Mouse (Mus musculus): ENCODE results near the gene Rftn1.

The Rftn1 gene

DNA sequence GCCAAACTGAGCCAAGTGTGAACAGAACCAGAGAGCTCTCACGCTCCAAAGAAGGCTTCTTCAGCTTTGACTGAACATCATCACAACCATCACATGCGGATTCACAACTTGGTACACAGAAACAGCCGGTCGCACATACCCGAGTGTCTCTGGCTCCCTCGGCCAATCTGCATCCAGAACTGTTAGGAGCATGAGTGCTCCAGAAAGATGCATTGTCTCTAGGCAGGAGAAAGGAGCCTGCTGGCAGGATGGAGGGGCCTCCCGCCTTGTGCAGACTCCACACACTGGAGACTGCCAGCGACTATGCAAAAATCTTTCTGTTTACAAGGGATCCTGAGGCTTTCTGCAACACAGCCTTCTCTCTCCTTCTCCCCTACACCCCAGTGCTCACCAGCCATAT, 75.8 kb downstream of the Rftn1 start:
- in situ Hi-C loops (cut with MboI; ENCODE audit: low pct_unique_long_range_greater_than_20kb in 1 of 2, low sequenced_read_pairs in 2 of 2, unreplicated experiment in 1 of 2) = no loop called here

DNA sequence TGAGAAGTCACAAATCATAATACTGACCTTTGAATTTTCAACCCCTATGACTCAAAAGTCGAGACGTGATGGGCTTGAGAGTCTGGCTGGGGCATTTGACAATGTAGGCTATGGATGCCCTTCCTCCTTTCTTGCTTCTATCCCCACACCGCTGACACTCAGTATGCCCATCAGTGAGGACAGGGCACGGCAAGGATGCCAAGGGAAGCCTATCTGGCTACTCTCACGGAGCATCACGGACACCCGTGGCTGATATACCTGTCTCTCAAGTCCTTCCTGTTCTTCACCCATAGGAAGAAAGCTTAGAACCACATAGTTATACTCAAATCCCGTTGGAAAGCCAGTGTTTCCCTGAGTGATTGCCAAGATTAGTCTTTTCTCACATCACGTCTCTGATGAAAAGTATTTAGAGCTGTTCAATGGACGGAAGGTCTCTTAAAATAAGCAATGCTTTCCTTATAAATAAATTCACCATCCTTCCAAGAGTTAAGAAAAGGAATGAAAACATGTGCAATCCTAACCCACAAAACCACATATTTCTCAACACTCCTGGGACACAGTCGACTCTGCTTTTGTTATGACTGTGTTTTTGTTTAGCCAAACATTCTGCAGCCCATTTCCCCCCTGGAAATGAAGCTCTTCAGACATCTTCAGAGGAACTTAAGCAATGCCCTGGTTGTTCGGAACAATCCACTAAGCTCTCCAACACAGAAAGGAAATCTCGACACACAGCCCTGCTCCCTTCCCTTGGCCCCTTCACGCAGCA, 79.6 kb downstream of the Rftn1 start:
- in situ Hi-C loops (cut with MboI; ENCODE audit: low pct_unique_long_range_greater_than_20kb in 1 of 2, low sequenced_read_pairs in 2 of 2, unreplicated experiment in 1 of 2) = no loop called here

DNA sequence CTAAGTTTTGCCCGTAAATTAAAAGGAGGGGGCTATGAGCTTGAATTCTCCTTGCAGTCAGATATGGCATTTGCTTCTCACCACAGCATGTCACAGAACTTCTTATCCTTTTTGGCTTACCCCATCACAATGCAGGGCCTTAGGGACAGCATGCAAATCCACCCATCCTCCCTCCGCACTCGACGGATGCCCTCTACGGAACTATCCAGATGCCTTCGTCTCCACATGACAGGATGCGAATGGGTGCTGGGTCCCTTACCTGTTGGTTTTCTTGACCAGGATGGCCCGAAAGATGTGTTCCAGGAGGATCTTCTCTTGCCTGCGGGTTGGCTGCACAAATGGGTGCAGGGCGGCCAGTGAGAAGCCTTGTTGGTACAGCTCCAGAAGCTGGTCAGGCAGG, 83.7 kb downstream of the Rftn1 start:
- in situ Hi-C loops (cut with MboI; ENCODE audit: low pct_unique_long_range_greater_than_20kb in 1 of 2, low sequenced_read_pairs in 2 of 2, unreplicated experiment in 1 of 2) = no loop called here

DNA sequence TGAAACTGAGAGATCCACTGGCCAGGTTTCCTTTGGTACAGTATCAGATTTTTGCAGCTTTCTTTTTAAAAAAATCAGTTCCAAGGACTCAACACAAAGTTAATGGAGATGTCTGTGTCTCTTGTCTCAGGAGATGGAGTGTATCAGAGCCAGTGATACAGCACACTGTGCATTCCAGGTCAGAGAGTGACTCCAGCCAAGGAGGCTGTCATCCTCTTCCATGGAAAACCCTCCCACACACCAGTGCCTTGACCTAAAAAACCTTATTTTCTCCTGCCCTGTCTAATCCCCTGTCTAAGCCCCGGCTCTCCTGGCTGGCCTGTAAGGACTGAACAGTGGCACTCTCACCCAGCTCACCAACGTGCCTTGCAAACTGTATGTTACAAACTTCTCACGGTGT, 86.3 kb downstream of the Rftn1 start:
- in situ Hi-C loops (cut with MboI; ENCODE audit: low pct_unique_long_range_greater_than_20kb in 1 of 2, low sequenced_read_pairs in 2 of 2, unreplicated experiment in 1 of 2) = no loop called here

DNA sequence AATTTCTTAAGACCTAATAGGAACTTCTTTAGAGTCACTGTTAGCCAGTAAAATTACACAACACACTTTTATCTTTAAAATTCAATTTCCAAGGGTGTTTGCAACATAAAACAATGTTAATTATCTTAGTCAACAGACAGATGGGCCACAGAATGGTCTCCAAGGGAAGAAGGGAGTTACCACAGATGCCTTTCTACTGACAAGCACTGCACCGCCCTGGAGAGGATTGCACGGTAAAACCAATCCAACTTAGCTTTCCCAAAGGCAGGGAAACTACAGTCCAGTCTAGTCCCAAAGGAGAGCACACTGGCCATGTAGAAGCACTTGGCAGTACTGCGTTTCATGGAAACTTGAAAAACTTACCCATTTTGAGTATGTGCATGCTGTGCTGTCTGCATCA, 89.1 kb downstream of the Rftn1 start:
- in situ Hi-C loops (cut with MboI; ENCODE audit: low pct_unique_long_range_greater_than_20kb in 1 of 2, low sequenced_read_pairs in 2 of 2, unreplicated experiment in 1 of 2) = no loop called here

DNA sequence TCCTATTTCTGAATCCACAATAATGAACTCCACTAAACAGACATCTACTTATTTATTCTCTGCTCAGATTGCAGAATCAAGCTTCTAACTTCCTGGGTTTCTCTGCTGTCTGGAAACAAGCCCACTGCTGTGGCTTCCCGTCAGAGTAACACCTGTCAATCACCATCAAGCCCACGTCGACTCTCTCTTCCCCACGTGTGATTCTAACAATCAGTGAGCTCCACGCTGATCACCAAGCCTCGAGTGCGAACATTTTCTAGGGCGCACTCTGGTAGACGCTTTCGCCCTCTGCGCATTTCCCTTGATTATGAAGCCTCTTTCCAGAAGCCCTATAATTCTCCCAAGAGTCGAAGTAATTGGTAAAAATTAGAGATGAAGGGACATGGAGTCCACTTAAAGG, 90.4 kb downstream of the Rftn1 start:
- in situ Hi-C loops (cut with MboI; ENCODE audit: low pct_unique_long_range_greater_than_20kb in 1 of 2, low sequenced_read_pairs in 2 of 2, unreplicated experiment in 1 of 2) = no loop called here

DNA sequence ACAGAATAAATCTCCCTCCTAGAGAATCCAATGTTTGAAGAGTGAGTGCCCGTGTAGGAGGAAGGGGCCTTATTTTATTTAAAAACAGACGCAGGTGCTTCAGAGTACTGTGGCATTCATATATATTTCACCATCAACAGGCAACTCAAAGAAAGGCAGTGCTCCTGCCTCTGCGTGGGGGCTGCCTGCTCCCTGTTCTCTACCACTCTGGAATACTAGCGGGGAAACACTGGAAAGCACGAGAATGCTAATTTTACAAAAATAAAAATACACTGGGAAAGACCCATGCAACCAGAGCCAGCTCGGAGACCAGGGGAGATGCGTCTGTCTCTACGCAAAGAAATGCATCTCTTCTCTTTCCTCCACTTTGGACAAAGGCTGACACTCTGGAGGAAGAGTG, 91.1 kb downstream of the Rftn1 start:
- in situ Hi-C loops (cut with MboI; ENCODE audit: low pct_unique_long_range_greater_than_20kb in 1 of 2, low sequenced_read_pairs in 2 of 2, unreplicated experiment in 1 of 2) = no loop called here

DNA sequence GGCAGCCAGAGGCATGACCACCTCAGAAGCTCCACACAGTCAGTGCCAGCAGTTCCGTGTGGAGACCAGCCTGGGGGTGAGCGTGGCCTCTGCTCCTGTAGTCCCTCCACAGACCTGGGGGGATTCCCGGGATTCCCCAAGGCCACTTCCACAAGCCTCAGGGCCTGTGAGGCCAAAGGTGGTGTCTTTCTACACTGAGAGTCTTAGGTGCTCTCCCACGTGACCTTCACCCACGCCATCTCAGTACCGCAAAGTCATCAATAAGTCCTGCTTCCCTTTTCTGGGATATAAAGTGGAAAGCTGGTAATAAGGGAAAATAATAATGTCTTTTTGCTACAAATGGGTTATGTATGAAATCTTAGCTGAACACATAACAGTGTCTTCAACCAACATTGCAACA, 92.2 kb downstream of the Rftn1 start:
- in situ Hi-C loops (cut with MboI; ENCODE audit: low pct_unique_long_range_greater_than_20kb in 1 of 2, low sequenced_read_pairs in 2 of 2, unreplicated experiment in 1 of 2) = no loop called here

DNA sequence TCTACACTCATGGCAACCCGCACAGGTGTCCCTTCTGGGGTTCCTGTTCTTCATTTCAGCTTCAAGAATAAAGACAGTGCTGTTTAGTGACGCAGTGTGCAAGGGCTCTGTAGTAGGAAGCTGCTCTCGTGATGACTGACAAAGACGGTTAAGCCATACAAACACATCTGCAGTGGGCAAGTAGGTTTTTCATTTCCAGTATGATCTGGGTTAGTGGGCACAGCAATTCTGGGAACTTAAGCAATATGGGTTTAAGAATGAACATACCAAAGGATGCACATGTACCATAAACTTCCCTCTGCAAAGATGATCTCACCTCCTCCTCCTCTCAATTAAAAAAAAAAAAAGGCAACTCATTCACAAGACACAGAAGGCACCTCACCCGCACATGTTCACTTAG, 92.6 kb downstream of the Rftn1 start:
- in situ Hi-C loops (cut with MboI; ENCODE audit: low pct_unique_long_range_greater_than_20kb in 1 of 2, low sequenced_read_pairs in 2 of 2, unreplicated experiment in 1 of 2) = no loop called here

DNA sequence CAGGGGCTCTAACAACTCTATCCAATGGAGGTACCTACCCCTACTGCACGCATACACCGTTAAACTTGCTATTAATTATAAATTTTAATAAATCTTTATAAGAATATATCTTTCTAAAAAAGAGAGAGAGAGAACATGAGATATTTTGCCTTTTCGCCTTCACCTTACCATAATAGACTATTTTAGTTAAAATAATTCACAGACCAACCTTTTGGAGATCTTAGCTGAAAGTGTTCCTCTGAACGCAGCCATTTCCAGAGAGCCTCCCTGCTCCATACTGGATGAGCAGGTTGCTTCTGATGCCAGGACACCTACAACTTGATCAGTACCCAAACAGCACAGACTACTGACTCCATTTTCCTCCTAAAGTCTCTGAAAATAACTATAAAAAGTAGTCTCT, 94.2 kb downstream of the Rftn1 start:
- in situ Hi-C loops (cut with MboI; ENCODE audit: low pct_unique_long_range_greater_than_20kb in 1 of 2, low sequenced_read_pairs in 2 of 2, unreplicated experiment in 1 of 2) = no loop called here

DNA sequence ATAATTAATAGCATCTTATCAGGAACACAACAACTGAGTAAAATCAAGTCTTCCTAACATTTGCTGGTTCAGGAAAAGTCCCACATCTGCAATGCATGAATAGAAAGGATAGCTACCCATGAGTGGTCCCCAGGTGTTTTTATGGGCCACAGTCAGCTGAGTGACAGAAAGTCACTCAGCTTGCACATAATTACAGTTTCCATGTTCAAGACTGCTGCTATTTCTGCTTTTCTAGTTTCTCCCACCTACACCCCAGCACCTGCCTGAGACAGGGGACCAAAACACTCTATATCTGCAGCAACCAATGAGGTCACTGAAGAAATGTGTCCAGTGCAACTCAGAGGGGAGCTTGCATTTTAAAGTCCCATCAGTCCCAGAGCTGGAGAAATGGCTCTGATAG, 95.9 kb downstream of the Rftn1 start:
- in situ Hi-C loops (cut with MboI; ENCODE audit: low pct_unique_long_range_greater_than_20kb in 1 of 2, low sequenced_read_pairs in 2 of 2, unreplicated experiment in 1 of 2) = no loop called here

DNA sequence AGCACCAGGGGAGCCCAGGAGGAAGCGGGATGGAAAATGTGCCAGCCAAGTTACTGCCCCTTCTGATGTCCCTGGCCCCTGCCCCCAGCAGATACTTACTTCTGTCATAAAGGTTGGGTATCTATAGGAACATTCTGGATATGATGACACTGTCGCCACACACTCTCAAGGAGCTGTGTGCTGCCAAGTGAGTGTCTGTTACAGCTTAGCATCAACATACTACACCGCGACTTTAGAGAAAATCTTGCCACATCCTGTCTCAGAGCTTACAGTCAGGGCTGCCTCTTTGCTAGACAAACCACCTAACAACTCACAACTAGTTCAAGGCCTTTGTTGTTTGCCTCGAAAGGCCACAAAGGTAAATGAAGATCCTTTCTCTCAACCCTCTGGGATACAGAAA, 96.4 kb downstream of the Rftn1 start:
- in situ Hi-C loops (cut with MboI; ENCODE audit: low pct_unique_long_range_greater_than_20kb in 1 of 2, low sequenced_read_pairs in 2 of 2, unreplicated experiment in 1 of 2) = no loop called here

DNA sequence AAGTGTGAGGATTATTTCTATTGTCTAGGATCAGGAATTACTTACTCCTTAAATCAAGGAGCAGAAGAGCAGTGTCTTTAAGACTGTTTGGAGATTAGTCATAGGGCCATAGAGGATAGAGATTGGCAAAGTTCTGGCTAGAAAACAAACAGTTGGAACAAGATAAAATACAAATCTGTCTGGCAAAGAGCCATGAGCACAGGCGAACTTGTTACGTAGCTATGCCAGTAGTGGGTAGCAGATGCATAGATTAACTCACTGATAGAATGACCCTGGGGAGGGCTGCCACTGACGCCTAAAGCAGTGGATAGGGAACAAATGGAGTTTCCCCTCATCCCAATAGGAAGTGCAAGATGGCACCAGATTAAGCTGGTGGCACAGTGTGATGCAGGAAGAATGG, 97.1 kb downstream of the Rftn1 start:
- in situ Hi-C loops (cut with MboI; ENCODE audit: low pct_unique_long_range_greater_than_20kb in 1 of 2, low sequenced_read_pairs in 2 of 2, unreplicated experiment in 1 of 2) = no loop called here

DNA sequence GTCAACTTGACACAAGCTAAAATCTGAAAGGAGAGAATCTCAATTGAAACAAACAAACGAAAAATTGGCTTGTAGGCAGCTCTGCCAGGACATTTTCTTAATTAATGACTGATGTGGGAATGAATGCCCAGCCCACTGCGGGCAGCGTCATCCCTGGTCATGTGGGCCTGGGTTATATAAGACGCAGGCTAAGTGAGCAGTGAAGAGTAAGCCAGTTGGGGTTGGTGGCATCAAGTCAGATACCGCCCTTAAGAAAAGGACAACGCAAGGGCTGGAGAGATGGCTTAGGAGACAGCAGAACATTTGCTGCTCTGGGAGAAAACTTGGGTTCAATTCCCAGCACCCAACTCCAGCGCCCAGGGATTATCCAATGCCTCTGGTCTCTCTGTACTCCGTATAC, 97.6 kb downstream of the Rftn1 start:
- in situ Hi-C loops (cut with MboI; ENCODE audit: low pct_unique_long_range_greater_than_20kb in 1 of 2, low sequenced_read_pairs in 2 of 2, unreplicated experiment in 1 of 2) = no loop called here

DNA sequence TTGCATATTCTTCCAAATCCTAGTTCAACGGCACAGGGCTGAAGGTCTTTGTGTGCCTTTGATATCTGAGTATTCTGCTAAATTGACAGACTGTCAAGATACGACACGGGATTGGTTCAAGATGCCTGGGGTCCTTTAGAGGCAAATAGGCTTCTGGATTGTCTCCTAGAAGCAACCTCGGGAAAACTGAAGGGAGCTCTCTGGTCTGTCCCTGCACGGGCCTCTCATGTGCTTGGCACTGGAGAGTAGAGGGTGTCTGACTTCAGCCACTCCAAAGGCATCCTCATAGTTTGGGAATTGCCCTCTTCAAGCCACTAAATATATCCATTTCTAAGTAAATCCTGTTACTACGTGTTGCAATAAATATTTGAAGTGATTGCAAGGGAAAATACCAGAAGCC, 98.6 kb downstream of the Rftn1 start:
- in situ Hi-C loops (cut with MboI; ENCODE audit: low pct_unique_long_range_greater_than_20kb in 1 of 2, low sequenced_read_pairs in 2 of 2, unreplicated experiment in 1 of 2) = no loop called here

DNA sequence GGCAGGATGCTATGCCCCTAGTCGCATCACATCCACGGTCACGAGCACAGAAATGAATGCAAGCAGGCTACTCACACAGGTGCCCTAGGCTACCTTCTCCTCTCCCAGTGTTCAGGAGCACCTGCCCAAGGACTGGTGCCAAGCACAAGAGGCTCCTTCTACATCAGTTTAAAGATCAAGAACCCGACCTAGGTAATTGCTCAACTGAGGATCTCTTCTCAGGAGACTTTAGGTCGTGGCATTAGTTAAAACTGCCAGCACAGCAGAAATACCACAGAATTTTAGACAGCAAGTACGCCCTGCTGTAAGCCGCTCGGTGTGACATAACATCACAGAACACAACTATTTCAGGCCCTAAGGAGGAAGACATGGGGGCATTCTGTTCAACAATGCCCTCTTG, 100.7 kb downstream of the Rftn1 start:
- in situ Hi-C loops (cut with MboI; ENCODE audit: low pct_unique_long_range_greater_than_20kb in 1 of 2, low sequenced_read_pairs in 2 of 2, unreplicated experiment in 1 of 2) = no loop called here

DNA sequence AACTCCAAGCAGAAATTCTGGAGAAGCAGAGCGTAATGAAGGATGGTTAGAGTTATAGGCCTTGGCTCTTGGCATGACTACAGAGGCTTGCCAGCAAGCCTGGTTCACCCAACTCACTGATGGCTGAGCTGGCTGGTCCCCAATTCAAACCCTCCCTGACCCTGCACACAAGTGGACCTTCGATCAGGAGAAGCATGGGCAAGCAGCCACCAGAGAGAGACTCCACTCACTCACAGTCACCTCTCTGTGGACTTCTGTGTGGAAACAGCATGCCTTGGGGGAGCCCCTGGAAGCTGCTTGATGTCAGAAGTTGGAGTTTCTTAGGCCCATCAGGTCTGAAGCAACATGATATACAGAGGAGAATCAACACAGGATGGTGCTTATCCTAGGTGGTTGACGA, 102.4 kb downstream of the Rftn1 start:
- in situ Hi-C loops (cut with MboI; ENCODE audit: low pct_unique_long_range_greater_than_20kb in 1 of 2, low sequenced_read_pairs in 2 of 2, unreplicated experiment in 1 of 2) = no loop called here

DNA sequence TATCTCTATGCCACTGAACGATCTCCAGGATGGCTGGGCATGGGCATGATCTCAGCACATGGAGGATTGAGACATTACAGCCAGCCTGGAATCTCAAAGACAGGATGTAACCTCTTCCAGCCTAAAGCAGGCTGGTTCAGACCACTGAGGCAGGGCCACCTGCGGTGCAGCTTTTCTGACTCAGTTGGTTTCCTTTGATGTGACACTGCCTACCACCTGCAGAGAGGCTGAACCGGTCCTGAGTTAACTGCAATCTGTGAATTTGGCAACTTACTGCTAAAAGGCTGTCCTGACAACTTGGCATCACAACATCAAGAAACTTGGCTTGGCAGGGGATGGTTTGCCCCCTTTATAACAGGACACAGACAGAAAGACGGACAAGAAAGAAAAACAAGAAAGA, 103.6 kb downstream of the Rftn1 start:
- in situ Hi-C loops (cut with MboI; ENCODE audit: low pct_unique_long_range_greater_than_20kb in 1 of 2, low sequenced_read_pairs in 2 of 2, unreplicated experiment in 1 of 2) = no loop called here

DNA sequence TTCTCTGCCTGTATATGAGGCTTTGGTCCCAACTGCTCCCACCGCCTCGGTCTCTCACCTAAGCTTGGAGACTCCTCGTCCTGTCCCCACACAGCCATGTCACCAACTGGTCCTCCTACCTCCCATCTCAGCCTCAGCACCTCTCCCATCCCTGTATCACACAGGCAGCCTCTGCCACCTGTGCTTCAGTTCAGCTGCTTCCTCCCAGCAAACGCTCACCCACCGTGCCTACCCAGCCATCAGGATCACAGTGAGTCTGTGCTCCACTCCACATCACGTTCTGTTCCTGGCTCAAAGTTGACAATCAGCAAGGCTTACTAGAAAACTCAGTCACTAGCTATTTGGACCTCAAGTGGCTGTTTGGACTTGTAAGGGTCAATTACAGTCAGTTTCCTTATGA, 105.8 kb downstream of the Rftn1 start:
- in situ Hi-C loops (cut with MboI; ENCODE audit: low pct_unique_long_range_greater_than_20kb in 1 of 2, low sequenced_read_pairs in 2 of 2, unreplicated experiment in 1 of 2) = no loop called here

DNA sequence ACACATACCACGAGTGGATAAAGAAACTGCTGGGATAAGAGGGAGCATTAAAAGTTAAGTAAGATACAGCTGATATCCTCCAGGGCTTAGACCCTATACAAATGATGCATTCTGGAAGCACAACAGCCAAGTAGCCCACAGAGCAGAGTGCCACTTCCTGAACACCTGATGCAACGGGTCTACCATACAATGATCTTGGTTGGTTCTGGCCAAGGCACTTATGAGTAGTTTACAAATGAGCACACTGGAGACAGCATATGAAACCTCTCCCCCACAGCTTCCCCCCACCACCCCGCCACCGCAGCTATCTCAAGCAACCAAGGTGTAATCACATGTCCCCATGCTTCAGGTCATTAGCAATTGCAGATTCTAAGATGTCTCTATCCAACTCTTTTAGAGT, 106.5 kb downstream of the Rftn1 start:
- in situ Hi-C loops (cut with MboI; ENCODE audit: low pct_unique_long_range_greater_than_20kb in 1 of 2, low sequenced_read_pairs in 2 of 2, unreplicated experiment in 1 of 2) = no loop called here

DNA sequence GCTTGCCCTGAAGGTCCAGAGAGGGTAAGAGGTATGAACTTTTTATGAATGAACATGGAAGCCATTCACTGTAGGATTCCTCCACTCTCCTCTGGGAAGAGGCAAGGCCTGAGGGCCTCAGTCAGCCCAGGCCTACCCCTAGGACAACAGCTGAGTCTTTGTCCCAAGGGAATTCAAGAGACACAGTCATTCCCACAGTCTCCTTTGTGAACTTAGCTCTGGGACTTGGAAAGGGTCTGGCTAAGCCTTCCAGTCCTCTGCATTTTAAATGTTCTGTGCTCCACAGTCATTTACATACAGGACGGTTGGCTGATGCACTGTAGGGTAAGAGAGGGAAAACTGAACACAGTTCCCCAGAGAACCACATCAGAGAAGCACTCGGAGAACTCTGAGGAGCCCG, 107.5 kb downstream of the Rftn1 start:
- in situ Hi-C loops (cut with MboI; ENCODE audit: low pct_unique_long_range_greater_than_20kb in 1 of 2, low sequenced_read_pairs in 2 of 2, unreplicated experiment in 1 of 2) = no loop called here

All from mouse embryonic stem cell (cell line).